Mouse (Mus musculus) heart, postnatal 0 days (tissue): ENCODE results near the gene Spata7.

Experiments used
- CTCF ChIP-seq: IDR thresholded peaks from 2 replicates; pipeline ENCODE4 v1.5.1; 2016; ENCODE audit warnings: antibody characterized with exemption, control low read depth, low read depth
- EP300 ChIP-seq: IDR thresholded peaks from 2 replicates; pipeline ENCODE4 v1.6.1; 2016; ENCODE audit warnings: antibody characterized with exemption, low read depth

DNA sequence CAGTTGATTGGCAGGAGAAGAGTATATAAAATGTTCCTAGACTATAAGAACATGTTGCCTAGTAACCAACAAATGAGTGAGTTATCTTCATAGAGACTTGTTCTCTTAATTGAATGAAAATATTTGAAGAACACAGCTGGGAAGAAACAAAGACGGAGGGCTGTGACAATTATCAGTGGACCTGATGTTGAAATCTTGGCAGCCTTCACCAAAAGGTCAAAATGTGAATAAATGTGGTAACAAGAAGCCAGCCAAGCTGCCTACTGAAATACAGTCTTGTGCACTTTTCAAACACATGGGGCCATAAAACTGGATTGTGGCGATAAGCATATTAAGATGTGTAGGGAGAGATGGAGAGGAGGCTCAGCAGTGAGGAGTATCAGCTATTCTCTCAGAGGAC lies 8.5 kb upstream of the Spata7 start:
- TF ChIP-seq CTCF (no peak), EP300 (no peak)
